Mouse (Mus musculus) bone marrow macrophage, adult 2 months (primary cell): ENCODE results near the gene Klhdc1.

Source experiments
- CTCF ChIP-seq: IDR thresholded peaks from 2 replicates; pipeline ENCODE4 v1.5.1; 2012; ENCODE audit warnings: low read depth, mild to moderate bottlenecking, low read length, moderate library complexity
- POLR2A ChIP-seq: IDR thresholded peaks from 2 replicates; pipeline ENCODE4 v1.6.1; 2012; ENCODE audit warnings: mild to moderate bottlenecking, low read depth, low read length, borderline replicate concordance

- TF ChIP-seq CTCF, result no peak
- TF ChIP-seq POLR2A, result no peak
Measured at GRCm38 (mm10) chr12:69196444-69197377, 44.3 kb upstream of the Klhdc1 start, which contains the start of gene Gm49383.
